Mouse (Mus musculus) lung, postnatal 0 days (tissue): ENCODE data around the gene Krt18.

Source experiments
- CTCF ChIP-seq: IDR thresholded peaks from 2 replicates; pipeline ENCODE4 v1.5.1; 2016; ENCODE audit warnings: antibody characterized with exemption, mild to moderate bottlenecking
- EP300 ChIP-seq: IDR thresholded peaks from 2 replicates; pipeline ENCODE4 v1.6.1; 2016; ENCODE audit warnings: antibody characterized with exemption, mild to moderate bottlenecking, control low read depth

GRCm38 (mm10) chr15:102074070-102074731 lies 46.2 kb downstream of the Krt18 start:
- TF ChIP-seq CTCF (no peak), EP300 (no peak)
